Mouse (Mus musculus): ENCODE measurements around the gene Ipo13.
A peak's percentile ranks its signal among the peaks of the same experiment; 100 is the strongest.

The Ipo13 gene

DNA sequence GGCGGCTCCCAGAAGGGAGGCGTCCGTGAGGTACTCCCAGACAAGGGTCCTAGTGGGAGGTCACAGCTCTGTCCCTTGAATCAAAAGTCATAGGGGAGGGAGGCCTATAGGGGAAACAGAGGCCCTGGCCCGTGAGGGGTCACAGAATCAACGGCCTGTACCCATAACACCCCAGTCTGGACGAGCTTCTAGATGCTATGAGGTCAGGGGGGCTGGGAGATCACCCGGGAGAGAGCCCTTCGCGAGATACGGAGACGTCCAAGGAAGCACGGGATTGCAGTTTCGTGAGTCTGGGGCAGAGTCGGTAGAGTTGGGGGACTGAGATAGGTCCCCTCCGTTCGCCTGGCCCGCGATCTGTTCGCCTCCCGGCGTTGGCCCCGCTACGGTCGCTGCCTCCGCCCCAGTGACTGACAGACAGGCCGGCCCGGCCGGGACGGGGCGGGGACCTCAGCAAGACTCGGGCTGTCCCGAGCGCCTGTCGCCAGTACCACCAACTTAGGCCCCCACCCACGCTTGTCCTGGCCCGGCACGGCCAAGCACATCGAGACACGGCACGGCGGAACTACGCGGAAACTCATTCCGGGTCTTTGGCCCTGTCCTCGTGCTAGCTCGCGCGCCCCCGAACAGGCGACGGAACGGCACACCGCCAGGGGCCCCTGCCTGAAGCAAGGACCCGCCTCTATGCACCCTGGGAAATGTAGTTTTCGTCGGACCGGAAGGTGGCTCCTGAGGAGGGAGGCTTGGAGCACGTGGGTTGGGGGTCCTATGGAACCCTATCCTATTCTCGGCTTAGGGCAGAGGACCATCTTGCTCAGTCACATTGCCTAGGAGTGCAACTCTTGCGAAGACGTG is at the start of gene Ipo13:
Gene Ipo13, minus strand, starts transcription at position 409 of the 852 bp plus-strand sequence.
- peak; percentile 89 for DNase-seq (ENCODE audit: low read depth, low spot score)

DNA sequence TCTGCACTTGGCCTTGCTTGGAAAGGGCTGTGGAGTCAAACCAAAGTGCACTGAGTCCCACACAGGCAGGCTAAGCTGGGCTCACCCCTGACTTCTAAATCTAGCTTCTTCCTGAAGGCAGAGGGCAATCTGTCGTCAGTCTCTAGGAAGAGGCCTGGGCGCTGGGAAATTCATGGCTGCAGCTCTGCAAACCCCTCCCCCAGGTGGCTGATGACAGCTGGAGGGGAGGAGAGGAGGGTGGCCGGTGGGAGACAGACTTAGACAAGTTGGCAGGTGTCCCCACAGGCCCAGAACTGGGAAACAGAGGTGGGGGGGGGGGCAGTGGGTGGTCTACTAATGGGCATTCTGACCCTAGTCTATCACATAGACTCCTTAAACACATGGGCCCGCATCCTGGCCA is 42.7 kb upstream of the Ipo13 start:
- DNase-seq (ENCODE audit: low read depth, low spot score), result no peak

DNA sequence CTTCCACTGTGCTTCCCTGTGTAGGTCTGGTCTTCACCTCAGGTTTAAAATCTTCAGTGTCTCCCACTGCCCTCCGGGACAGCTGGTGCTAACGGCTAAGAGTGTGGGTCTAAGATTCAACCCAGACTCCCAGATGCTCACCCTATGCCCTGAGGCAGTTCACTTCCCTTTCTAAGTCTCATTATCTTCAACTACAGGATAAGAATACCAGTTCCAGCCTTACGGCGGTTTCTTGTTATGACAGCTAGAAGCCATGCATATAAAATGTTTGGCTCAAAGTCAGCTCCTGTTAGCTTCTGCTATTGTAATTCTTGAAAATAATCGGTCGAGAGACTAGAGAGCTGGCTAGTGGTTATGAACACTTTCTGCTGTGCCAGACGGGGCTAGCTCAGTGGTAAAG is 32.7 kb upstream of the Ipo13 start:
- no peak for DNase-seq (ENCODE audit: low read depth, low spot score)

DNA sequence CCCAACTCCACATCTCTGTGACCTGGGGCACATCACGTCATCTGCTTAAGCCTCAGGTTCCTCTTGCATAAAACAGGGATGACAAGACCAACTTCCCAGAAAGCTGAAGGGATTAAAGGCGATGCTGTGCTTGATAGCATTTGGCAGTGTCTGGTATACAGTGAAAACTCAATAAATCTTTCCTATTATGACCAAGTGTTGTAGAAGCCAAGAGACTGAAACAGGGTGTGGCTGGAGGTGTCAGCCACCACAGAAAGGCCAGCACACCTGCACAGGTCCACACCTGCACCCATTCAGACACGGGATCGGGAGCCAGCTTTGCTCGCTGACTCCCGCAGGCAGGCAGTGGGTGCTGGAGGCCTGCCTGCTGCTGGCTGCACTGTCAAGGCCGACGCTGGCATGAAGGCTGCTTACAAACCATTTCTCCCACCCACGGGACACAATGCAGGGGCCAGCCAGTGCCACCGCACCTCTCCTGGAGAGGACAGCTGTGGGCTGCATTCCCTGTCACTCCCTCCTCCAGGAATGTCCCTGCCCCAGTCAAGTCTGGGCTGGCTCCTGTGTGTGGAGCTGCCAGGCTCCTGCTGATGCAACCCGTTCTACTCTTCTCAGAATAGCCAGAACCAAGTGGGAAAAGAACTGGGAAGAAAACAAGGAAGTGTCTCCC is 32.0 kb upstream of the Ipo13 start:
- no peak for DNase-seq (ENCODE audit: low read depth, low spot score)

DNA sequence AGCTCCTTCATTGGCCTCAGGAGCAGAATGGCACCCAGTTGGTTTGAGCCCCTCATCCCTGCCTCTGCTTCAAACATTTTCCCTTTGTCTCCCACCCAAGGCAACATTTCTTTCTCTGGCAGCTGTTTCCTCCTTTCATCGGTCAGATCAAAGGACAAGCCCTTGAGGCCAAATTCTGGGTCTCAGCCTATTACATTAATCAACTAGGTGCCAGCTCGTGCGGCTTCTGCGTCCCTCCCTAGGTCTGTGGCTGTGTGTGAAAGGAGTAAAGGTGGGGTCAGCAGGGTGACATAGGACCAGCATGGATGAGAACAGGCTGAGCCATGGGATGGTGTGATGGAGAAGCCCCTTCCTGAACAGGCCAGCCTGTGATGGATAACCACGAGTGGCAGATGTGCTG is 28.5 kb upstream of the Ipo13 start:
- DNase-seq (ENCODE audit: low read depth, low spot score), result no peak

DNA sequence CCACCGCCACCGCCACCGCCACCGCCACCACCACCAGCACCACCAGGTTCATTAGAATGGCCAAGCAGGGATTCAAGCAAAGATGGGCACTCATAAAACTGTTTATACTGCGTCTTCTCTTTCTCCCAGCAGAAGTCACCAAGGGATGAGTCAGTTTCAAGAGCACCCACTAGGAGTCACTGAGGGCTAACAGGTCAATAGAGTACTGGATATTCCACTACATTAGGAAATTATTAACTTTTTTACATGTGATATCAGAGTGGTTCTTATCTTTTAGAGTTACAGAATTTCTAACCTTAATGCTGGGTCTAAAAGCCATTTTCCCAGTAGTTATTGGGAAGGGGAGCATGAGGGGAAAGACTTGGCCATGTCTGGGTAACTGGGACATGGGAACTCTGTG is 22.2 kb upstream of the Ipo13 start:
- no peak for DNase-seq (ENCODE audit: low read depth, low spot score)

DNA sequence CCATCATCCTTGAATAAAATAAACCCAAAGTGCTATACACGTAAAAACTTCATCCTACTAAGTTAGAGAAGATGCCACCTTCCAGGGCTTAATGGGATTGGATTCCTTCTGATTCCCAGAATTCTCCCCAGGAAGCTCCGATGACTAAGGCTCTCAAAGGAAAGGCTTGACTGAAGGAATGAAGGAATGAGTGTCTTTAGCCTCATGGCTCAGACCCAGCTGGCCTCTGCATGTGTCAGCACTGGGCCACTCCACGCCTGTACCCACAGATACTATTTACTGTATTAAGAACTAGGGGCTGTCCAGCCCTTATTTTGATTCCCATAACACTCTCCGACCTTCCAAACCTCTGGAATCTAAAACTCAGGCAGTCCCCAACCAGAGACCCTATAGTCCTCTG is 19.3 kb upstream of the Ipo13 start:
- no peak for DNase-seq (ENCODE audit: low read depth, low spot score)

DNA sequence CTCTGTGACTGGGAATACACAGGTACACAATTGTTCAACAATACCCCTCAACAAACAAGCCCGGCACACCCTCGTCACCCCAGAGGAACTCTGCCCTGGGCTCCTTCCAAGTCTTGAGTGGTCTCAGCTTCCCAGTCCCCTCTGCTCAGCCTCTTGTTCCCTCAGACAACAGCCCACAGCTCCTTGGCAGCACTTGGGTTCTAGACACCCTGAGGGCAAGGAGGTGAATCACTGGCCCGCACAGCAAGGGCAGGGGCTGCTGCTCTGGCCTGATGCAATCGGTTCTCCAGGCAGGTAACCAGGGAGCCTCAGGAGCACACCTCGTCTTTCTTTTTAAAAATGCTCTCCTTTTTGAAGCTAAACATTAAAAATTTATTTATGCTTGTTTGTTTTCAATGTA is 18.4 kb upstream of the Ipo13 start:
- DNase-seq (ENCODE audit: low read depth, low spot score), result no peak

DNA sequence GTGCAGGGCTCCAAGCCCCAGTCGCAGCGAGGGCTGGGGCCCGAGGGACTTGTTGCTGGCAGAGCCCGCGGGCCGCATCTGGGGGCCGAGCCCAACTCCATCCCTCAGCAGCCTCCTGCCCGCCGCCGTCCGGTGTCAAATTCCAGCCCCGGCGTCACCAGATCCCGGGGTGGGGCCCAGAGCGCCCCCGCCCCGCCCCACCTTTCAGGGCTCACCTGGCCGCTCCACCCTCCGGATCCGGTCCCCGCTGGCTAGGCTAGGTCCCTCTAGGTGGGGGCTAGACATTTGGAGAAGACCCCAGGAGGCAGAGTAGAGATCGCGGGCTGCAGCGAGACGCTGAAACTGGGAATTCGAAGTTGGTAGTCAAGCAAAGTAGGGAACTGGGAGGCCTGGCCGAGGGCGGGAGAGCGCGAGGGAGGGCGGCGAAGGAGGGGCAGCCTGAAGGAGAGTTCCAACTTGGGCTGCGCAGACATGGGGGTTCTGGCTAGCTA is 14.6 kb upstream of the Ipo13 start, which contains the start of gene Artn:
Gene Artn, minus strand, starts transcription at position 373 of the 491 bp plus-strand sequence.
- no peak for DNase-seq (ENCODE audit: low read depth, low spot score)

DNA sequence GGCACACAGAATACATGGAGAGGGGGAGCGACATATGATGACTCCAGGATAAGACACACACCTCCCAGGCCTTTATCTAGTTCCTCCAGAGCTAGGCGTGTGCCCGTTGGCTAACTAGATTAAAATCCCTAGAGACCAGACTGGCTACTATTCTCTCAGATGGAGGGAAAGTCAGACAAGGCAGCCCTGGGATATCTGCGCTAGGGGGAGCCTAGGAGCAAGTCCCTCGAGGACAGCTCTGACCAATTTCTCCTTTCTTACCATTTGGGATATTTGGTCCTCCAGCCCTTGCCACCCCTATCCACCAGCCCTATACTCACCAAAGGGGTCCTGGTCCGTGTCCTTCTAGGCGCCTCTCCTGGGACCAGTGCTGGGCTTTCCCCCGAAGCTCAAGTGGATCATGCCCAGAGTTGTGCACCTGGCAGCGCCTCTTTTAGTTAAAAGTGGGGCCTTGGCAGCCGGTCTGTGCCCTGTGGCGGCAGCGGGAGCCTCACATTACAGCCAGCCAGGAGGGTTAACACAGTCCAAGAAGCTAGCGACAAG is 14.0 kb upstream of the Ipo13 start:
- DNase-seq (ENCODE audit: low read depth, low spot score), result no peak

DNA sequence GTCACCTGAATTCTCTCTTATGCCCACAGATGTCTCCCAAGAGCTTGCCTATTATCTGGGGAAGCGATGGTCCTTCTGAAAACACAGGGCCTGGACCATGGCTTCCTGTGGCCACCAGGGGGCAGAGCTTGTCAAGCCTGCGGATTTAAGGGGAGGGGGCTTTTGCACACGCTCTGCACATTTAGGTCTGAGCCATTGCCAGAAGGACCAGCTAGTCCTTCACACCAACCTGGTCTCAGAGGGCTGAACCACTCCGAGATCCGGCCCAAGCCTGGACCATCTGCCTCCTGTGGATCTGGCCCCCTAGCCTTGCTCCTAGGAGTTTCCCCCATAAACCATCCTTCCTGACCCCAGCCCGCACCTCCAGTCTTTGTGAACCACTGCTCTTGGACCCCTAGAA is 13.4 kb upstream of the Ipo13 start:
- no peak for DNase-seq (ENCODE audit: low read depth, low spot score)

DNA sequence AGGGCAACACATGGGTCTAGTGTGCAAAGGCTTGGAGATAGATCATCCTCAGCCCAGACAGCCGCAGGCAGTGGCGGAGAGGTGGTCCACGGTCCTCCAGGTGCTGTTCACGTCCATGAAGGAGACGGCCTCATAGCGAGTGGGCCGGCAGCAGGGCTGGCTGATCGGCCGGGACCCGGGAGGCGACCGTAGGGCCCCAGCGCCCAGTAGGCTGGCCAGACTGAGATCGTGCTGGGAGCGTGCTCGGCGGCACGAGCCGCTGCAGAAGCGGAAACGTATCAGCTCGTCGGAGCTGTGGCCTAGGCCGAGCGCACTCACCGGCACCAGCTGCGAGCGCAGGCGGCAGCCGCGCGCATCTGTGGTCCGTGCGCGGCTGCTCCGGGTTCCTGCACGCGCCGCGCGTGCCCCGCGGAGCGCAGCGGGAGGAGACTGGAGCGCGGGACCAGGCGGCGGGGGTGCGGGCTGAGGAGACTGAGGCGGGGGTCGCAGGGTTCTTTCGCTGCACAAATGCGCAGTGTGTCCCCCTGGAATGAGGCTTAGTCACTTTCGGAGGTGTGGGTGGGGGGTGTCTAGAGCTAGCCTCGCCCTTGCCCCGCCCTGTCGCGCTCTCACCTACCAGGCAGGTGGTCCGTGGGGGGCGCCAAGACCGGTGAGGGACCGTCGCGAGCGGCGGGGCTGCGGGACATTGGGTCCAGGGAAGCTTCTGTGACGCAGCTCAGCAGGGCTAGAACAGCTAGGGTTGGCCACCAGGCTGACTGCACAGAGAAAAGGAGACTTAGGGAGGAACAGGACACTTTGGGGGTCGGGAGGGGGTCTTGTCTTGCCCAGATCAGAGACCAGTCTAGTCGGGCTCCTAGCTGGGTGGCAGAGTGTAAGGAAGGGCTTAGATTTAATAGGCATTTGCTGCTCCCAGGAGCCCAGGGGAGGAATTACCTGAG is 12.0 kb upstream of the Ipo13 start:
- no peak for DNase-seq (ENCODE audit: low read depth, low spot score)

DNA sequence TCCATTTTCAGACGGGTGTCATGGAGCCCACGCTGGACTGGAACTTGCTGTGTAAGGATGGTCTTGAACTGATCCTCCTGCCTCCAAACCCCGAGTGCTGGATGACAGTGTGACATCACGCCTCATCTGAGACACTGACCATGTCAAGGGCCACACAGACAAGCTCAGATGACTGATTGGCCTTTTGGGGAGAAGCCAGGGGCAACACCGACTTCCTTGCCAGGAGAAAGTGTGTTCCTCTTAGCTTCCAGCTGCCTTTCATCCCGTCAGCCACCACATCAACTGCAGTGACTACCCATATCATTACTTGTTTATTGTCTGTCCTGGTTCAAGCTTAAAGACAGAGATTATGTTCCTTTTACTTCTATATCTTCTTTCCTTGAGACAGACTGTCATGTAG is 10.1 kb upstream of the Ipo13 start:
- no peak for DNase-seq (ENCODE audit: low read depth, low spot score)

DNA sequence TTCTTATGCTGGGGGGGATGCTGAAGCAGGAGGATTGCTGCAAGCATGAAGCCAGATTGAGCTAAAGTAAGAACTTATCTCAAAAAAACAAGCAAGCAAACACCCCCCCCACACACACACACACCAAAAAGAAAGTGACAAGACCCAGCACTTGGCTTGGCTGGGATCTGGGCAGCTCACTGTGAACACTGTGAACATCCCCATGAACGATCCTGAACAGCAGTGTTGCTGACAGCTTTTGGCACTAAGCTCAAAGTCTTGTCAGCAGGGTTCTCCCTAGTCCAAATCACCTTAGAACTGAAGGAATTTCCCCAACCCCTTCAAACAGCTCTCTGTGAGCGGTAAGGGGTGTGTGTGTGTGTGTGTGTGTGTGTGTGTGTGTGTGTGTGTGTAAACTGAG is 8.7 kb upstream of the Ipo13 start:
- no peak for DNase-seq (ENCODE audit: low read depth, low spot score)

DNA sequence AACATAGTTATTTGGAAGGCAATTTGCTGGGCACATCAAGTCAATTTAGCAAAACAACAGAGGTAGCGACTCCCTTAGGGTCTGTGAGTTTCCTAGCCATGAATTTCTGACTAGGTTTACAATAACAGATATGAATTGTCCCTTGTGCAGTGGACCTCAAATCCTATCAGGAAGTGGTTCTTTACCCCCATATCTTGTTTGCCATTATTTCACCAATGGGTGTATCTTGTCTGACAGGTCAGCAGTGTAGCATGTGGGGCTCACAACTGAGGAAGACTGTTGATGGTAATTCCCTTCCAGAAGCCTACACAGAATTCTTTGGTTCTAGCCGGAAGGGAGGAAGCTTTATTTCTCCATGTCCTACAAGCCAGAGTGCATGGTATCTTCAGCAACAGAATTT is 6.6 kb upstream of the Ipo13 start:
- no peak for DNase-seq (ENCODE audit: low read depth, low spot score)

DNA sequence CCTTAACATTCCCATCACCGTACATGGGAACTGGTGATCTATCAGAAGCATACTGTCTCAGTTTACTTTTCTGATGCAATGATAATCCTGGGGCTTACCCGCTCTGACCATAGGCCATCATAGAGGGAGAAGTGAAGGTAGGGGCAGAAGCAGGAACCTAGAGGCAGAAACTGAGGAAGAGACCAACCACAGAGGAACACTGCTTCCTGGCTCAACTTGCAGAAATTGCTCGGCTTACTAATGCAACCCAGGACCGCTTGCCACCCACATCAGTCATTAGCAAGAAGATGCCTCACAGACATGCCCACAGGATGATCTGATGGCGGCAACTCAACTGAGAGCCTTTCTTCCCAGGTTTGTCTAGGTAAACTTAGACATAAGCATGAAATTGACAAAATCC is 4.0 kb upstream of the Ipo13 start:
- no peak for DNase-seq (ENCODE audit: low read depth, low spot score)

DNA sequence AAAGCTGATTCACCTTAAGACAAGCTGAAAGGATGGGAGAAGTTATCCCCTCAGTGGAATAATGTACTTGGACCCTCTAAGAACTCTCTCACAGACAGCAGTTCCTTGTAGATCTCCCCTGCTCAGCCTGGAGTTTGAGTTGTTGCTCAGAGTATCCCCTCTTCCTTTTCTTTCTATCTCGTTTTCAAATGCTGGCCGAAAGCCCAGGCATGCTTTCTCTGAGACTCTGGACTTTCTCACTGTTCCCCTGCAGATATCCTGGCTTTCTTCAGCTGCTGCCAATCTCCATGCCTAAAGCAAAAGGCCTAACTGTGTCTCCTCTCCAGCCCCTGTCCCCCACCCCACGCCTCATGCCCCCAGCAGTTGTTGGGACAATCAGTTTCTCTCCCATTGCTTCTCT is 3.5 kb upstream of the Ipo13 start:
- DNase-seq (ENCODE audit: low read depth, low spot score), result no peak

DNA sequence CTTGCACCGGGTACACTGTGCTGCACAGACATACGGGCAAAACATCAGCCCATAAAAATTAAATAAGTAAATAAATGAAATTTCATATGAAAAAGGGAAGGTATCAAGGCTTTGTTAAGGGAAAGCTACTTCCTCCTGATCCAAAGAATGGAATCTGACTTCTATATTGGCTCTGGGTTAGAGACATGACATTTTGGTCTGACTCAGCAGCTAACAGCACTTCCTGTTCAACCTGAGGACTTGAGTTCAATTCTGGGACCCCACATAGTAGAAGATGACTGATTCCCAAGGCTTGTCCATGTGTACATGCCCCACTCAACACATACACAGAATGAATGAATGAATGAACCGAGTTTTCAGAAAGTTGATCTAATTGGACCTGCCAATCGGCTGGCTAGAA is 3.0 kb upstream of the Ipo13 start:
- DNase-seq (ENCODE audit: low read depth, low spot score), result no peak

DNA sequence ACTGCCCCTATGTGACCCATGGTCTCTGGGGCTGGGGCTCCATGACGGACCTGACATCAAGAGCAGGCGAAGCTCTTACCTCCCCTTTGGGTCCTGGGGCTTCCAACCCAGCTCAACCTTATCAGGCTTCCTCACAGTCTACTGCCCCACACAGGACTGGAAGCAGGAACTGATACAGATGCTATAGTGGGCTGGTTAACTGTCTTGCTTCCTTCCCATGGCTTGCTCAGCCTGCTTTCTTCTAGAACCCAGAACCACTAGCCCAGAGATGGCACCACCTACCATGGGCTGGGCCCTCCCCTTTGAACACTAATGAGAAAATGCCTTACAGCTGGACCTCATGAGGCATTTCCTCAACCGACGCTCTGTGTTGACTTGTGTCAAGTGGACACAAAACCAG is 2.6 kb upstream of the Ipo13 start:
- no peak for DNase-seq (ENCODE audit: low read depth, low spot score)

DNA sequence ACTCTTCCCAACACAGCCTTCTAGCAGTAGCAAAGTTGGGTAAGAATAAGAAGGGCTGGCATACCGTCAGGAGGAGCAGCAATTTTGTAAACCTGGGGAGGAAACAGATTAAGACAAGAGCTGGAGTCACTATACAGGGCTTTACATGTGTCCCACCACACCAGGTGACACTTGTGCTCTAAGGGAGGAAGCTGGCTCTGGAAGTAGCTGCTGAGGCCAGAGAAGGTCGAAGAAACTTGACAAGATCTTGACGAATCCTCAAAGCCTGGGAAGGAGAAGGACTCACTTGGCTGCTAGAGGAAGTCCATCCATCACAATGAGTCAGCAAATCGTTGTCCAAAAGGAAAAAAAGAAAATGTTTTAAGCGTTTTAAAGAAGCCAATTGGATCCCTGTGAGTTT is 1.6 kb upstream of the Ipo13 start:
- DNase-seq (ENCODE audit: low read depth, low spot score), result no peak

DNA sequence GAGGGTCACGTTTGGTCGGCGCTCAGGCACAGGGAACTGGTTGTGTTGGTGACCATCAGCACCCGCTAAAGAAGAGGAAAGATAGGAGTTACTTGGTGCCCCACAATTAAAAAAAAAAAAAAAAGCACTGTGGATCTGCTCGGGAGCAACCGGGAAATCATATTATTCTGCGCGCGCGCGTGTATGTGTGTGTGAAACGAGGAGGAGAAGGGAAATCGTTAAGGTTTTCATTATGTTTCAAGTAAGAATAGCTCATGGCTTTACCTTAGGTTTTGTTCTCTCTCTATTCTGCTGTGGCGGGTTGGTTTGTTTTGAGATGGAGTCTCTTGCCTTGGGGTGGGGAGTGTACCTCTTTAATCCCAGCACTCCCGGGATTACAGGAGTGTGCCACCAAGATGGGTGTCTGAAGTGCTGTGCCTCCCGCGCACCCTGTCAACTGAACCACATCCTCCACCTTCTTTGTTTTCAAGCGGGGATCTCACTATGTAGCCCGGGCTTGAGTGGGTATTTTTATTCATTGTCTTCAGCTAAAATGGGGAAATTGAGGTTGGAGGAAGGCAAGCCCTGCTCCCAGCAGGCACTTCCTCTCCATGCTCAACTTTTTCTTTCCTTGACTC is 798 bp upstream of the Ipo13 start:
- DNase-seq (ENCODE audit: low read depth, low spot score), result peak; percentile 36

Measured in telencephalon, adult 2 months (tissue).